Mouse (Mus musculus) thymus, postnatal 4 days (tissue): ENCODE results near the gene Gm13290.
A peak's percentile ranks its signal among the peaks of the same experiment; 100 is the strongest.
"Not testable (repeated sequence)": the region's sequence is repeated elsewhere in the genome, so short reads cannot be mapped to it uniquely, and the experiment has no call there.

Source experiments
- DNase-seq: peaks from one replicate; pipeline ENCODE4 v3.0.0; 2021

Gene Gm13290

GRCm38 (mm10) chr4:88773534-88773933 is at the start of gene Gm13290:
Gene Gm13290, plus strand, starts transcription at chr4:88773834.
- not testable (repeated sequence) for DNase-seq

DNA sequence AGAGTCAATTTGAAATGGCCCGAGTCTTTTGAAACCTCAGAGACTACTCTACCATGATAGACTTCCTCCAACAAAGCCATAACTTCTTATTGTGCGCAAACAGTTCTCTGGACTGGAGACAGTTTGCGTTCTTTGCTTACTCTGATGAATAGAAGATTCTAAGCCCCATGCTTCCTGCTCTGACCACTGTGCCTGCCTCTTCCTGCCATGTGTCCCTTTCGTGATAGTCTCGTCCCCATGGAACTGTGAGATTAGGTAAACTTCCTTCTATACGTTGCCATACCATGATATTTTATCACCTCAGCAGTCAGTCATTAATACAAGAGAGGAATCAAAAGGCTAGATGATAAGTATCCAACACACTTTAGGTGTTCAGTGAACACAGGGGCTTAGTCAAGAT is 46.9 kb upstream of the Gm13290 start:
- no peak for DNase-seq

DNA sequence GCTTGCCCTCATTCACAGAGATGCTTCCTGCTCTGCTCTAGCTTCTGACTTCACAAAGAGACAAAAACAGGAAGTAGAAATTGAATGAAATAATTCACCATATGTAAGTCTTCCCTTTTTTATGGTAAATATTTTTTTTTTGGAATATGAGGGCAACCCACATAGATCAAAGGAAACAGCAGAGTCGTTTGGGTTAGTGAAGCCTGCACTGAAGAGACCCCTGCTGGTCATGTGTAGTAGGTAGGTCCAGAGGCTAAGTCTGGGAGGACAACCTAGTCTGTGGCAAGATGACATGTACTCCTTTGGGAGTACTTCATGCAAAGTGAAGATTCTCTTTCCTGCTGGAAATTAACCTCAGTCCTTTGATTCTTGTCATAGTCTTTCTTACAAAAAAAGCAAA is 46.3 kb upstream of the Gm13290 start:
- DNase-seq, result peak; percentile 64

DNA sequence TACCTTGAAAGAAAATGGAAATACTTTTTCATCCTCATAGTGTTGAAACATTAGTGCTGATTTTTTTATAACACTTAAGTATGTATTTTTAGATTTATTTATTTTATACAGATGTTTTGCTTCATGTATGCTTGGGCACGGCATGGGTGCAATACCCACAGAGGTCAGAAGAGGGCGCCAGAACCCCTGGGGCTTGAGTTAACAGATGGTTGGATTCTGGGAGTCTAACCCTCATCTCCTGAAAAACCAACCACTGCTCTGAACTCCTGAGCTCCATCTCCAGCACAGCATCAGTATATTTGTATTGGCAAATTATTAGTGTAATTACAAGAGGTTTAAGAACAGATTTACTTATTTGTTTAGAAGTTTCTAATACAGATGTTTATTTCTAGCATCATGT is 35.2 kb upstream of the Gm13290 start:
- peak; percentile 87 for DNase-seq

GRCm38 (mm10) chr4:88739036-88739435 is 34.6 kb upstream of the Gm13290 start:
- DNase-seq, result no peak

DNA sequence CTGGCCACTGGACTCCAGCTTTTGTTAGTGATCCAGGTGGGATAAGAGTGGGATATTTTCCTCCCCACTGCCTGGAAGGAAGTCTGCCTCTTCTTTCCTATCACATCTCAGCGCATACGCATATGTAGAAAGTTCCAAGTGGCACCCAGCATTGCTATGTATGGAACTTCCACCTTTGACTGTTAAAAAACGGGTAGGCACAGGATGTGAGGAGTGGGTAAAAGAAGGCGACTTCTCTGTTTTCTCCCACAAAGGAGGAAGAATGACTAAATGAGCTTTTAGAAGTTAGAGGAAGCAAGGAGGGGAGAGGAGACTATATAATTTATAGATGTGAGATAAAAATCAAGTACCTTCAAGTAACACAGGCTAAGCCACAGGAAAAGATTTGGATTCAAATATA is 32.2 kb upstream of the Gm13290 start:
- DNase-seq, result no peak

GRCm38 (mm10) chr4:88742771-88743371 is 30.8 kb upstream of the Gm13290 start:
- DNase-seq, result no peak

- DNase-seq, result no peak
These were observed 29.4 kb upstream of the Gm13290 start for GRCm38 (mm10) chr4:88744207-88744606.

GRCm38 (mm10) chr4:88749926-88750325 is 23.7 kb upstream of the Gm13290 start:
- no peak for DNase-seq

DNA sequence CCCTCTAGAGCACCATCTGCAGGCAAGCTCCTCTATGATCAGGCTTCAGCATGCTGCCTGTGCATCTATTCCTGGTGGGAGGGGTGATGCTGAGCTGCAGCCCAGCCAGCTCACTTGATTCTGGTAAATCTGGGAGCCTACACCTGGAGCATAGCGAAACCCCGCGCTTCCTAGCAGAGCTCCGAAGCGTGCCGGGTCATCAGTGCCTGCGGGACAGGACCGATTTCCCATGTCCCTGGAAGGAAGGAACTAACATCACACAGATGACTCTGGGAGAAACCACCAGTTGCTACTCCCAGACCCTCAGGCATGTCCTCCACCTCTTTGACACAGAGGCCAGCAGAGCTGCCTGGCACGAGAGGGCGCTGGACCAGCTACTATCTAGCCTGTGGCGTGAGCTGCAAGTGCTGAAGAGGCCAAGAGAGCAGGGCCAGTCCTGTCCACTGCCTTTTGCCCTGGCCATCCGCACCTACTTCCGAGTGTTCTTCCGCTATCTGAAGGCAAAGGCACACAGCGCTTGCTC is 18.8 kb upstream of the Gm13290 start, which contains the start of gene Gm13271:
Gene Gm13271, plus strand, starts transcription at position 51 of the 523 bp plus-strand sequence.
- DNase-seq, result peak; percentile 69

- DNase-seq, result peak; percentile 37
These were observed 16.8 kb upstream of the Gm13290 start for GRCm38 (mm10) chr4:88756581-88757513.

- DNase-seq, result peak; percentile 87
These were observed 16.0 kb upstream of the Gm13290 start for GRCm38 (mm10) chr4:88757628-88758031.

DNA sequence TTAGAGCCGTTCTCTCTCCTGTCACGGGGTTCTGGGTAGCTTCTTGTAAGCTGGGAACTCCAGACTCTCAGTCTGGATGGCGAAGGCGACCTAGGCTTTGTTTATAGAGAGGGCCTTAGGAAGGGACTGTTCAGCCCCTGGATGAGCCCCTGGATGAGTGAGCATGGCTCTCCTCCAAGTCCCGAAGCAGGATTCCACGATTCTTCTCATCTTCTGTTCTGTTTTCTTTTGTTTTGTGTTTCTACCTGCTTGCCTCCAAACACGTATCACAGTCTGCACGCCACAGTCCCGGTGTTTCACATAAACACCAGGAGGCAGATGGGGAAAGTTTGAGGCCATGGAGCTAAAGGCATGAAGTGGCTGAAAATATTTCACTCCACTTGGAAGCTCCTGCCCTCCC is 14.9 kb upstream of the Gm13290 start:
- DNase-seq, result not testable (repeated sequence)

GRCm38 (mm10) chr4:88759610-88760268 is 13.9 kb upstream of the Gm13290 start, which contains the start of gene Gm13283:
Gene Gm13283, plus strand, starts transcription at chr4:88760119.
- peak; percentile 38 for DNase-seq

- DNase-seq, result peak; percentile 54
These were observed 13.2 kb upstream of the Gm13290 start for GRCm38 (mm10) chr4:88760431-88760830.

DNA sequence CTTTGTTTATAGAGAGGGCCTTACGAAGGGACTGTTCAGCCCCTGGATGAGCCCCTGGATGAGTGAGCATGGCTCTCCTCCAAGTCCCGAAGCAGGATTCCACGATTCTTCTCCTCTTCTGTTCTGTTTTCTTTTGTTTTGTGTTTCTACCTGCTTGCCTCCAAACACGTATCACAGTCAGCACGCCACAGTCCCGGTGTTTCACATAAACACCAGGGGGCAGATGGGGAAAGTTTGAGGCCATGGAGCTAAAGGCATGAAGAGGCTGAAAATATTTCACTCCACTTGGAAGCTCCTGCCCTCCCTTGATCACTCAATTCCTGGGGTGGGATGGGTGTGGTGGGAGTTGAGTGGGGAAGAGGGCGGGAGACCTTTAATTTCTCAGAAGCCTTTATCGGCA is 11.9 kb upstream of the Gm13290 start:
- DNase-seq, result peak; percentile 91

GRCm38 (mm10) chr4:88762341-88762740 is 11.3 kb upstream of the Gm13290 start:
- not testable (repeated sequence) for DNase-seq

GRCm38 (mm10) chr4:88763384-88764018 is 10.1 kb upstream of the Gm13290 start:
- peak; percentile 22 for DNase-seq

GRCm38 (mm10) chr4:88776622-88777021 is 3.0 kb downstream of the Gm13290 start, which contains the start of gene Gm13289:
Gene Gm13289, plus strand, starts transcription at chr4:88776922.
- not testable (repeated sequence) for DNase-seq

- not testable (repeated sequence) for DNase-seq
These were observed 5.9 kb downstream of the Gm13290 start, which contains the start of gene Gm13272 for GRCm38 (mm10) chr4:88779550-88779949. Gene Gm13272, plus strand, starts transcription at chr4:88779850.

DNA sequence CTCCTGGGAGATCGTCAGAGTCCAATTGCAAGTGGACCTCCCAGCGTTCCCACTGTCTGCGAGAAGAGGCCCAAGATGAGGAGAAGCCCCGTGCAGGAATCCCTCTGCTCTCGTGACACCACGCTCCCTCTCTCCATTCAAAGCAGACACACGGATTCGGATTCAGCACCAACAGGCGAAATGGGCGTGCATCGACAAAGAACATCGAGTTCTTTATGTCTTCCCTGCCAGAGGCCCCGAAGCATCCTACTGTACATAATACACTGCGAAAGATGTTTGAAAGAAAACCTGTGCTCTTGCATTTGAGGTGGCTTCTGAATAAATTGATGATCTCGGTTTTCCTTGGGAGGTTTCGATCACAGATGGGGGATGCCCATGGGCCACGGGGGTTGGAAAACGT is 6.7 kb downstream of the Gm13290 start:
- peak; percentile 14 for DNase-seq

DNA sequence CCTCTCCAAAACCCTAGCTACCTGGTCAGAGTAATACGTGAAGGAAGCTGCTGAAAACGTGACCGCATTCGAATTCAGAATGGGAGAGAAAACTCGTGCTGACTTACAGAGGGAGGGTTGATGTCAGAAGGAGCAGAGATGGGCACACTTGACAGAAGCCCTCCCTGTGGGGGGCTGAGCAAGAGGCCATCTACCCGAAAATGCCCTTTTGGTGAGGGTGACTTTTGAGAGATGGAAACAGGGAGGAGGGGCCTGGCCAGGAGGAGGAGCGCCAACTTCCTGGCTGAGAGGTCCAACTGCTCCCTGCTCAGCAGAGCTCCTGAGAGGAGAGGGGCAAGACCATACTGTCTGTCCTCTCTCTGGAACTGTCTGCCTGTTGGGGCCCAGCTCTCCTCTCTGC is 8.2 kb downstream of the Gm13290 start, which contains the start of gene Ifnz:
Gene Ifnz, plus strand, starts transcription at position 301 of the 400 bp plus-strand sequence.
- DNase-seq, result not testable (repeated sequence)
